Comparison of ENCODE assay signal across 22 mouse cellular contexts in the genomic region with DNA sequence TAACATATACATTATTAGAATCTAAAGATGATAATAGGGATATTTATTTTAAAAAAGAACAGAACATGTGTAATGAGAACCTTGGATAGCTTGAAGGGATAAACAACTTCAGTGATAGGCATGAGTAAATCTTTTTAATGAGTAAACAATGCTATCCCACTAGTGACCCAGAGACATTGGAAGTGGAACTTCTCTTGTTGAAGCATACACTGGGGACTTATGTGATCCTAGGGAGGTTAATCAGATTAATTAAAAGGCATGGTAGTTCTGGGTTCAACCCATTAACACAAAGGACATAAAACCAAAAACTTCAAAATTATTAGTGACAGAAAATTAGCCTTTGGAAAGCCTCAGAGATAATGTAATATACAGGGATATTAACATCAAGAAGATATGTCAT.
"Had no signal": no experiment of that assay in that cellular context is flagged by ENCODE, and none has a peak within 500 bp of the region (broad histone marks: within the 10 kb centered on the region; RNA-seq: fewer than 3 reads in every experiment).

No protein-coding gene starts in this region.

- ATAC-seq: hindbrain, embryonic 16.5 days; hindbrain, postnatal 0 days; inflammation-experienced regulatory T-cells, adult 6 months; intestine, embryonic 15.5 days; intestine, embryonic 16.5 days; intestine, postnatal 0 days had no signal

- DNase-seq: heart, postnatal 10 days; heart, postnatal 14 days; heart, postnatal 36 days; heart, postnatal 4 days; kidney, adult 11 months; kidney, adult 18-20 months; kidney, adult 2 months; kidney, adult 8-10 months; kidney, adult 9 months; kidney, postnatal 10 days; kidney, postnatal 14 days; kidney, postnatal 25 days; kidney, postnatal 36 days; kidney, postnatal 4 days; layer of hippocampus, adult 9-11 months; layer of hippocampus, postnatal 36 days had no signal
